Mouse (Mus musculus): ENCODE measurements around the gene Pramef25.
A peak's percentile ranks its signal among the peaks of the same experiment; 100 is the strongest.
"Not testable (repeated sequence)": the region's sequence is repeated elsewhere in the genome, so short reads cannot be mapped to it uniquely, and the experiment has no call there.

The Pramef25 gene

DNA sequence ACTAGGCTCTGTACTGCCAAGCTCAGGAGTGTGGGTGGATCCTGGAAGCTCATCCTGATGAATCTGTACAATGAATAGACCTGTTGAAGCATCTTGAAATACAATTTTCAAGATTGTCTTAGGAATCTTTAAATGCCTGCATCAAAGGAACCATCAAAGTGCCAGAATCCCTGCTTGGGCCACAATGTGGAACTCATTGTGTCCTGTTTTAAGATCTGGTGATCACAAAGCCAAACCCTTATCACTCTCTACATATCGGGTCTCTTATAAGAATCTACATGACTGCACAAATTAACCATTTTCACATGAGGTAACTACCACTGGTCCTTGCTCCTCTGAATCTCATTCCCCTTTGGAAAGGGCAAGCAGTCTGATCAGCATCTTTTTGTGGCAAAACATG, at the start of gene Pramef25:
Pramef25 (minus strand) TSS at position 101 of the 400 bp plus-strand sequence.
- not testable (repeated sequence) for DNase-seq (ENCODE audit: low spot score)

DNA sequence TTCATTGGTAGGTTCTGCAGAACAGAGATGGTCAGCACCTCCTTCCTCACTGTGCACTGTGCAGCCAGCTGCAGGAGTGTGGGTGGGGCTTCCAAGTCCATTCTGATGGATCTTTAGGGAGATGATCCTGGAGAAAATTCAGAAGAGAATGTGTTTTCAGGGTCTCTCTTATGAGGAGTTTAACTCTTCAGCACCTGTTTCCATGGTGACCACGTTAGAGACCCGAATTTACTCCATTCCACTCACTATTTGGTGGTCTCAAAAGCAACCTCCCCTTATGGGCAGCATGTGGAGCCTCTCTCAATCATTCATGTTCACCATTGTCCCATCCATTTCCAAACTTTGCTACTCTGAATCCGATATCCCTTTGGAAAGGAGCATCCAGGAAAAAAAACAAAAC, 43.5 kb upstream of the Pramef25 start, which contains the start of gene Pramef17:
Pramef17 (minus strand) TSS at position 101 of the 400 bp plus-strand sequence.
- not testable (repeated sequence) for DNase-seq (ENCODE audit: low spot score)

DNA sequence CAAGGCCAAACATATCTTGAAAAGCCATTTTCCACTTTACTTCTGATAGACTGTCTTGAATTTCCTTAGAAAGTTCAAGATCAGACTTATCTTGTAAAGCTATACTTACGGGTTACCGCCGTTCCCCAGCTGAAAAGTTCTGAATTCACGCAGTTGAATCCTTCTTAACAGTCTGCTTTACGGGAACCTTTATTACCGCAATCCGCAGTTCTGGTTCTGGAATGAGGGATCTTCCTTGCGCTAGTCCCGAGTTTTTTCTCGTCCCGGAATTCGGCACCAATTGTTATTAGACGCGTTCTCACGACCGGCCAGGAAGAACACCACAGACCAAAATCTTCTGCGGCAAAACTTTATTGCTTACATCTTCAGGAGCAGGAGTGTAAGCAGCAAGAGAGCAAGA, 37.3 kb upstream of the Pramef25 start:
- peak; percentile 72 for DNase-seq (ENCODE audit: low spot score)

DNA sequence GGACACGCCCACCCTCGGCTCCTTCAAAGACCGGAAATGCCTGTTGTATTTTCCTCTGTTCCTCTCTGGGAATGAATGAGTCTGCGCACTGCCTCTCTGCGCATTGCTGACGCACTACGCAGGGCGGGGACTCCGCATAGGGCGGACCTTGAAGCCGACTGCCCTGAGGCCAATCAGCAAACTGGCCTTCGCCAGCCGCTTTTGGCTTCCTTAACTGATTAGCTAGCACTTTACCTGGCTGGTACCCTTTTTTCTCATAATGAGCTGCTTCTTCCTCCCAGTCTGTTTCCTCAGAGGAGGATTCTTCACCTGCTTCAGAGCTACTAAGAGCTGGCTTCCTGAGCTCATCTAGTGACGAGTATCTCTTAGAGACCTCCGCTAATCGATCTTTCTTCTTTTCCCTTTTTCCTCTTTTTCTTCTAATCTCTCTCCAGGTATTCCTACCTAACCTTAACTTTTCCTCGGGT, 36.7 kb upstream of the Pramef25 start:
- DNase-seq (ENCODE audit: low spot score), result peak; percentile 60

DNA sequence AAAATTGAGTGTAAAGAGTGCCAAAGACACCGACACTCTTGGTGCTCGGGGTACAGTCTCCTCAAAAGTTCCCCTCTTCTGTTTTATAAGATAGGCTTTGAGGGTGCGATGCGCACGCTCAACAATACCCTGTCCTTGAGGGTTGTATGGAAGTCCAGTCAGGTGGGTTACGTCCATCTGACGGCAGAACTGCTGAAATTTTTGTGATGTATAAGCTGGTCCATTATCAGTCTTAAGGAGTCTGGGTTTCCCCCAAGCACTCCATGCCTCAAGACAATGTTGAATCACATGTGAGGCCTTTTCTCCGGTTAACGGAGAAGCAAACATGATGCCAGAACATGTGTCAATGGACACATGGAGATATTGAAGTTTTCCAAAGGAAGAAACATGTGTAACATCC, 34.9 kb upstream of the Pramef25 start:
- peak; percentile 63 for DNase-seq (ENCODE audit: low spot score)

DNA sequence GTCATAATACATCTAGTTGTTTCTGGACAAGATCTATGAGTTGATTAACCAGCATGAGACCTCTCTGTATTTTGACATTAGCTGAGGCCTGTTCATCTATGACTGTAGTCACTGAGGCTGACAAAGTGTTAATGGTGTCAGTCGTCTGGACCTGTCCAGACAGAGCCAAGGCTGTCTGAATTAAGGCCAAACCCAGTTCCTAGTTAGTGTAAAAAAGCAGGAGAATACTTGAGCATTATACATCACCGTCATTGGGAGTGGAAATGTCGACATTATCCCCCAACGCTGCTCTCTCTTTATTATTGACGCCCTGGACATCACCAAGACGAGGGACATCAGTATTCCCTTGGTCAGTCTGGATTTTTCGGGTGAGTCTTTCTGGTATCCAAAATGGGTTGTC, 34.3 kb upstream of the Pramef25 start:
- DNase-seq (ENCODE audit: low spot score), result peak; percentile 19

DNA sequence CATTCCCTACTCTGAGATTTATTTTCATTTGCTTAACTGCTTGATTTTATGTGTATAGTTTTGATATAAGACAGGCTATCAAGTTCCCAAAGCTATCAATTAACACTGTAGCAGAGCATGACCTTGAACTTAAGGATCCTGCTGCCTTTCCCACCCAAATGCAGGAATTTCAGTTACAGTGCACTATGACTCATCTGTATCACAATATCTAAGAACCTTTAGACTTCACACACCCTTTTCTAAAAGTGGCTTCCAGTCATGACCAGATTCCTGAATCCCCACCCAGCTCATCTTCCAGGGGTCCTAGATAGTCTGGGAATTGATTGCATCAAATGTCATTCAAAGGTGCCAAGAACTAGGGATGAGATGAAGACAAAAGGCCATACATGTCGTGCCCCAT, 32.6 kb upstream of the Pramef25 start:
- not testable (repeated sequence) for DNase-seq (ENCODE audit: low spot score)

DNA sequence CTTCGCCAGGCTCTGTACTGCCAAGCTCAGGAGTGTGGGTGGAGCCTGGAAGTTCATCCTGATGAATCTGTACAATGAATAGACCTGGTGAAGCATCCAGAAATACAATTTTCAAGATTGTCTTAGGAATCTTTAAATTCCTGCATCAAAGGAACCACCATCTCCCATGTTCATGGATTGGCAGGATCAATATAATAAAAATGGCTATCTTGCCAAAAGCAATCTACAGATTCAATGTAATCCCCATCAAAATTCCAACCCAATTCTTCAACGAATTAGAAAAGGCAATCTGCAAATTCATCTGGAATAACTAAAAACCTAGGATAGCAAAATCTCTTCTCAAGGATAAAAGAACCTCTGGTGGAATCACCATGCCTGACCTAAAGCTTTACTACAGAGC, 16.0 kb upstream of the Pramef25 start, which contains the start of gene Gm13101:
Gm13101 (minus strand) TSS at position 101 of the 400 bp plus-strand sequence.
- DNase-seq (ENCODE audit: low spot score), result not testable (repeated sequence)

DNA sequence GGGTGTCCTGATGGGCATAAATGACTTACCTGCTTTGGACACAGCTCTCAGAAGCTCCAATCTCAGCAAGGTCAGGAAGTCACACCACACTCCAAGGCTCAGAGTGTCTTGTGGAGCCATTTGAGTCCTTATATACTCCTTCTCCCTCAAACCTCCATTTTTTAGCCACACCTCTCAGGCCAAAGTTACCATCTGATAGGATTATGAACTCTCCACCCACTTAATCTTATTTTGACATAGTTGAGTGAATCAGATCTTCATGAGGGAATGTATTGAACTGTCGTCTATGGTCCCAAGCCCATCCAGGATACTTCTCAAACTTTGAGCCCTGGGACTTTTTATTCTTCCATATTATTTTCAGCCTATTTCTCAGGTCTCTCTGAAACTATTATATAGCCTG, 50.5 kb downstream of the Pramef25 start, which contains the start of gene Pramef6:
Pramef6 (minus strand) TSS at position 101 of the 400 bp plus-strand sequence.
- DNase-seq (ENCODE audit: low spot score), result not testable (repeated sequence)

Data from layer of hippocampus, adult 11-12 months (tissue).